Mouse (Mus musculus): ENCODE measurements around the gene Gm20388. TPM values are rescaled to one million over a fixed set of nuclear protein-coding genes. Genes with fewer than 3 reads are reported as not detected.
A peak's percentile ranks its signal among the peaks of the same experiment; 100 is the strongest.

Gm20388 gene
- total and polyA plus RNA-seq, 2 experiments from 2014 or later = 51.3 TPM; not detected in 1

DNA sequence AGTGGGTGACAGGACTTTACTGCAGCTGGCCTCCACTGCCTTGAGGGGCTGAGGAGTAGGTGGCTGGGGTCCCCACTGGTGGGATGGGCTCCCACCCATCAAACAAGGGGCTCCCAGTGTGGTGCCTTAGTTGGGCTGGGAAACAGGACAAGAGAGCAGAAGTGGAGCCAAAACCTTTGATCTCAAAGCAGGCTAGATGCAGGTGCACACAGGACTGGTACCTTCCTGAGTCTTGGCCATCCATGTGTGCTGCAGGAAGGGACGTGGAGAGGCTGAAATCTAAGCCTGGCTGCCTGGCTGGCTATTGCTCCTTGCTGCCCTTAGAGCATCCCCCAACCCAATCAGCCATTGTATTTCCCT lies 2941.9 kb downstream of the Gm20388 start:
- no peak overlapping the region for H3K27ac ChIP-seq (ENCODE audit: low read depth, low read length)
- H3K9me3 ChIP-seq (ENCODE audit: low read length) = no peaks in the 10 kb centered on the region
- DNase-seq (no peak), ATAC-seq (no peak)
- no peaks in the 10 kb centered on the region for H3K27me3 ChIP-seq (ENCODE audit: insufficient read depth, low read length)
- no peak overlapping the region for H3K9ac ChIP-seq
- H3K4me2 ChIP-seq (ENCODE audit: low read depth) = no peak overlapping the region
- H3K36me3 ChIP-seq (ENCODE audit: insufficient read depth) = no peaks in the 10 kb centered on the region
- H3K4me1 ChIP-seq (ENCODE audit: insufficient read depth) = peaks cover 13% of the 10 kb centered on the region; the same call in 1 of the 2 replicates
- no peak for TF ChIP-seq CTCF (IDR thresholded peaks at IDR 0.05; ENCODE audit: low read depth)
- H3K4me3 ChIP-seq (ENCODE audit: low read depth, low read length) = no peak overlapping the region
- 38% methylated on average over 1 of the region's 1 CpGs for WGBS

- Histone ChIP-seq H3K27me3 (ENCODE audit: insufficient read depth, low read length) (no peaks in the 10 kb centered on the region), H3K4me1 (ENCODE audit: insufficient read depth) (peaks cover 13% of the 10 kb centered on the region; the same call in 1 of the 2 replicates), H3K4me2 (ENCODE audit: low read depth) (no peak overlapping the region), H3K4me3 (ENCODE audit: low read depth, low read length) (no peak overlapping the region), H3K36me3 (ENCODE audit: insufficient read depth) (no peaks in the 10 kb centered on the region), H3K9me3 (ENCODE audit: low read length) (no peaks in the 10 kb centered on the region), H3K9ac (no peak overlapping the region), H3K27ac (ENCODE audit: low read depth, low read length) (no peak overlapping the region)
- DNase-seq (peak; percentile 53), ATAC-seq (peak; percentile 90)
- WGBS = 20% methylated on average over 11 of the region's 11 CpGs
- no peak for TF ChIP-seq CTCF (IDR thresholded peaks at IDR 0.05; ENCODE audit: low read depth)
These were observed 2942.7 kb downstream of the Gm20388 start for GRCm38 (mm10) chr8:122853340-122853771.

- Histone ChIP-seq H3K36me3 (ENCODE audit: insufficient read depth) (no peaks in the 10 kb centered on the region), H3K9me3 (ENCODE audit: low read length) (no peaks in the 10 kb centered on the region)
- WGBS = 82% methylated on average over 7 of the region's 7 CpGs
These were observed 2943.7 kb downstream of the Gm20388 start for GRCm38 (mm10) chr8:122854388-122854787.

GRCm38 (mm10) chr8:122855123-122855522 lies 2944.5 kb downstream of the Gm20388 start:
- no peak for ATAC-seq
- DNase-seq = no peak
- H3K27ac ChIP-seq (ENCODE audit: low read depth, low read length) = no peak overlapping the region
- H3K4me1 ChIP-seq (ENCODE audit: insufficient read depth) = peaks cover 13% of the 10 kb centered on the region; the same call in 1 of the 2 replicates
- no peak overlapping the region for H3K4me2 ChIP-seq (ENCODE audit: low read depth)
- TF ChIP-seq CTCF (IDR thresholded peaks at IDR 0.05; ENCODE audit: low read depth) = no peak
- H3K27me3 ChIP-seq (ENCODE audit: insufficient read depth, low read length) = no peaks in the 10 kb centered on the region
- H3K36me3 ChIP-seq (ENCODE audit: insufficient read depth) = no peaks in the 10 kb centered on the region
- no peak overlapping the region for H3K9ac ChIP-seq
- H3K9me3 ChIP-seq (ENCODE audit: low read length) = no peaks in the 10 kb centered on the region
- no peak overlapping the region for H3K4me3 ChIP-seq (ENCODE audit: low read depth, low read length)
- 79% methylated on average over 4 of the region's 4 CpGs for WGBS

More at GRCm38 (mm10) chr8:122854388-122854787, 2943.7 kb downstream of the Gm20388 start:
- DNase-seq (no peak), ATAC-seq (no peak)
- Histone ChIP-seq H3K27me3 (ENCODE audit: insufficient read depth, low read length) (no peaks in the 10 kb centered on the region), H3K4me3 (ENCODE audit: low read depth, low read length) (no peak overlapping the region), H3K27ac (ENCODE audit: low read depth, low read length) (no peak overlapping the region), H3K9ac (no peak overlapping the region), H3K4me2 (ENCODE audit: low read depth) (no peak overlapping the region), H3K4me1 (ENCODE audit: insufficient read depth) (peaks cover 13% of the 10 kb centered on the region; the same call in 1 of the 2 replicates)
- TF ChIP-seq CTCF (IDR thresholded peaks at IDR 0.05; ENCODE audit: low read depth) = no peak

DNA sequence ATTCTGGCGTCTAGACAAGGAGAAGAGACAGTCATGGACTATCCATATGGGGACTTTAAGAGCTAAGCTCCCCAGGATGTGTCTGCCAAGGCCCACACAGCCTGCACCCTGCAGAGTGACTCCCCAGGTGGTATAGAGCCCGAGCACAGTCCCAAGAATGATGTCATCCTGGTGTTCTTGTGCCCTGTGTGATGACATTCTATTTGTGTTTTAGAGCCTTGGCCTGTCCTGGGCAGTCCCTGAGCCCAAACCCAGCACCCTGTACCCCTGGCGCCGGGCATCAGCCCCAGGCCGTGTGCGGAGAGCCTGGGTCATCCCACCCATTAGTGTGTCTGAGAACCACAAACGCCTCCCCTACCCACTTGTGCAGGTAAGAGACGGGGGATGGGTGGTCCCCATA lies 2945.6 kb downstream of the Gm20388 start:
- Histone ChIP-seq H3K9ac (no peak overlapping the region), H3K4me2 (ENCODE audit: low read depth) (no peak overlapping the region), H3K27ac (ENCODE audit: low read depth, low read length) (no peak overlapping the region), H3K36me3 (ENCODE audit: insufficient read depth) (no peaks in the 10 kb centered on the region), H3K27me3 (ENCODE audit: insufficient read depth, low read length) (no peaks in the 10 kb centered on the region), H3K9me3 (ENCODE audit: low read length) (no peaks in the 10 kb centered on the region), H3K4me1 (ENCODE audit: insufficient read depth) (peaks cover 13% of the 10 kb centered on the region; the same call in 1 of the 2 replicates), H3K4me3 (ENCODE audit: low read depth, low read length) (no peak overlapping the region)
- ATAC-seq (no peak), DNase-seq (no peak)
- 80% methylated on average over 8 of the region's 8 CpGs for WGBS
- no peak for TF ChIP-seq CTCF (IDR thresholded peaks at IDR 0.05; ENCODE audit: low read depth)

- ATAC-seq = no peak
- no peak overlapping the region for H3K4me3 ChIP-seq (ENCODE audit: low read depth, low read length)
- 60% methylated on average over 13 of the region's 13 CpGs for WGBS
- H3K36me3 ChIP-seq (ENCODE audit: insufficient read depth) = no peaks in the 10 kb centered on the region
- no peaks in the 10 kb centered on the region for H3K27me3 ChIP-seq (ENCODE audit: insufficient read depth, low read length)
- DNase-seq = no peak
- H3K27ac ChIP-seq (ENCODE audit: low read depth, low read length) = no peak overlapping the region
- H3K4me1 ChIP-seq (ENCODE audit: insufficient read depth) = no peaks in the 10 kb centered on the region
- H3K9ac ChIP-seq = no peak overlapping the region
- H3K4me2 ChIP-seq (ENCODE audit: low read depth) = no peak overlapping the region
- TF ChIP-seq CTCF (IDR thresholded peaks at IDR 0.05; ENCODE audit: low read depth) = no peak
- H3K9me3 ChIP-seq (ENCODE audit: low read length) = no peaks in the 10 kb centered on the region
These were observed 2949.2 kb downstream of the Gm20388 start for GRCm38 (mm10) chr8:122859843-122860242.

DNA sequence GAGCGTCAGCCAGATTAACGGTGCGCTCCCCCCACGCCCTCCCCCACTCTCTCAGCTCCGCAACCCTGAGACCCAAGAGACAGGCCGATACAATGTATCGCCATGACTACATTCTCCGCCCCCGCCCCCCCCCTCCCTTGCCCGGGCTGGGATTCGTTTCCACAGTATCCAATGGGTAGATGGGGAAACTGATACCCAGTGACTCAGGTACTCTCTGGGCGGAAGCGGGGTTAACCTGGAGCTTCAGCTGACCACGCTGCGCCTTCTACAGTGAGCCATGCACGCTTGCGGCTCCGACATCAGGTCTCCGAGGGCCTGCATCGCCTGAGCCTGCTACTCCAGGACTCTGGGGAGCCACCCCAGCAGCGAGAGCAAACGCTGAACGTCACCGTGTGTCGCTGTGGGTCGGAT lies 2954.1 kb downstream of the Gm20388 start:
- peak; percentile 79 for ATAC-seq
- Histone ChIP-seq H3K4me1 (ENCODE audit: insufficient read depth) (no peaks in the 10 kb centered on the region), H3K27ac (ENCODE audit: low read depth, low read length) (no peak overlapping the region), H3K4me3 (ENCODE audit: low read depth, low read length) (peak overlapping the region; percentile 30), H3K9ac (peak overlapping the region; percentile 15; the same call in 1 of the 2 replicates), H3K4me2 (ENCODE audit: low read depth) (peak overlapping the region; percentile 46), H3K27me3 (ENCODE audit: insufficient read depth, low read length) (no peaks in the 10 kb centered on the region), H3K9me3 (ENCODE audit: low read length) (peaks cover 7% of the 10 kb centered on the region; the same call in 1 of the 2 replicates), H3K36me3 (ENCODE audit: insufficient read depth) (no peaks in the 10 kb centered on the region)
- 46% methylated on average over 25 of the region's 26 CpGs for WGBS
- no peak for TF ChIP-seq CTCF (IDR thresholded peaks at IDR 0.05; ENCODE audit: low read depth)
- peak; percentile 29 for DNase-seq

Measured in forebrain, postnatal 0 days (tissue).